Mouse (Mus musculus) intestine, embryonic 14.5 days (tissue): ENCODE measurements around the gene Scnn1a. TPM values are rescaled to one million over a fixed set of nuclear protein-coding genes. Genes with fewer than 3 reads are reported as not detected.
"Not testable (repeated sequence)": the region's sequence is repeated elsewhere in the genome, so short reads cannot be mapped to it uniquely, and the experiment has no call there.

Experiments
- ATAC-seq: fragments of 200-750 bp; cut with Nextera tagmentation; replicated peaks from 2 replicates; pipeline ENCODE4 v1.8.0; 2017; ENCODE audit warnings: low read depth, moderate number of reproducible peaks, moderate TSS enrichment, moderate library complexity; ENCODE audit not compliant: low FRiP score, low TSS enrichment
- DNase-seq: peaks from one replicate; pipeline ENCODE4 v3.0.0-alpha.2; 2018; ENCODE audit warnings: low spot score
- H3K27ac ChIP-seq: fragments of 300-500 bp; sonication (generic); 2 replicates; pipeline ENCODE4 v1.5.1; 2014; ENCODE audit warnings: low read depth, mild to moderate bottlenecking, control low read depth
- H3K27me3 ChIP-seq: fragments of 300-500 bp; sonication (generic); replicated peaks from 2 replicates; pipeline ENCODE4 v1.6.1; 2014; ENCODE audit warnings: low read length, control low read depth; ENCODE audit not compliant: control insufficient read depth, insufficient read depth
- H3K36me3 ChIP-seq: fragments of 300-500 bp; sonication (generic); 2 replicates; pipeline ENCODE4 v1.6.1; 2014; ENCODE audit warnings: low read length, control low read depth; ENCODE audit not compliant: control insufficient read depth, insufficient read depth
- H3K4me1 ChIP-seq: fragments of 300-500 bp; sonication (generic); replicated peaks from 2 replicates; pipeline ENCODE4 v1.6.1; 2014; ENCODE audit warnings: low read length, control low read depth, mixed read lengths; ENCODE audit not compliant: control insufficient read depth, insufficient read depth
- H3K4me2 ChIP-seq: fragments of 300-500 bp; sonication (generic); 2 replicates; pipeline ENCODE4 v1.6.1; 2014; ENCODE audit warnings: low read length
- H3K4me3 ChIP-seq: fragments of 300-500 bp; sonication (generic); 2 replicates; pipeline ENCODE4 v1.5.1; 2014; ENCODE audit warnings: low read depth, low read length, control low read depth, mixed read lengths
- H3K9ac ChIP-seq: fragments of 300-500 bp; sonication (generic); 2 replicates; pipeline ENCODE4 v1.6.1; 2014; ENCODE audit warnings: mild to moderate bottlenecking, low read length
- H3K9me3 ChIP-seq: fragments of 300-500 bp; sonication (generic); 2 replicates; pipeline ENCODE4 v1.6.1; 2016; ENCODE audit warnings: low read length, control low read depth; ENCODE audit not compliant: control insufficient read depth
- WGBS: fragments of 180-500 bp; shearing (Covaris S2); extraction: QIAGEN DNeasy Blood & Tissue Kit; methylation state at CpG from one replicate; pipeline ENCODE4 v1.1.7; 2014; 5-methylcytosine and 5-hydroxymethylcytosine counted together
- polyA plus RNA-seq: library from polyadenylated mRNA; unstranded; fragments of >200 nt; fragmentation: Nextera tagmentation; extraction: Ambion mirVana; gene quantifications from 2 replicates; pipeline ENCODE4 v1.2.1, GENCODE M21; 2014

Scnn1a gene
- polyA plus RNA-seq, 1 experiment from 2014 or later: 2.0 TPM

- no peaks in the 10 kb centered on the region for H3K9me3 ChIP-seq
- no peaks in the 10 kb centered on the region for H3K4me1 ChIP-seq
- ATAC-seq (no peak), DNase-seq (no peak)
- no peak overlapping the region for H3K4me3 ChIP-seq
- H3K27ac ChIP-seq: 0 out of 2 replicates have a peak overlapping the region, but pooled peaks have one; percentile 14
- H3K4me2 ChIP-seq: no peak overlapping the region
- no peak overlapping the region for H3K9ac ChIP-seq
- no peaks in the 10 kb centered on the region for H3K27me3 ChIP-seq
- WGBS: 78% methylated on average over 24 of the region's 24 CpGs
- H3K36me3 ChIP-seq: peaks cover 10% of the 10 kb centered on the region
Measured at GRCm38 (mm10) chr6:125302231-125302982, 18.1 kb upstream of the Scnn1a start.

- Histone ChIP-seq H3K9ac (no peak overlapping the region), H3K4me1 (no peaks in the 10 kb centered on the region), H3K27me3 (no peaks in the 10 kb centered on the region), H3K4me2 (no peak overlapping the region), H3K9me3 (no peaks in the 10 kb centered on the region), H3K27ac (no peak overlapping the region), H3K36me3 (peaks cover 15% of the 10 kb centered on the region), H3K4me3 (no peak overlapping the region)
- no peak for DNase-seq
- ATAC-seq: no peak
- WGBS: 76% methylated on average over 4 of the region's 4 CpGs
Measured at GRCm38 (mm10) chr6:125303242-125303641, 17.2 kb upstream of the Scnn1a start.

- WGBS: 86% methylated on average over 7 of the region's 7 CpGs
- not testable (repeated sequence) for ATAC-seq, DNase-seq
Measured at GRCm38 (mm10) chr6:125304408-125304807, 16.1 kb upstream of the Scnn1a start.

GRCm38 (mm10) chr6:125305465-125305864 lies 15.0 kb upstream of the Scnn1a start:
- H3K4me2 ChIP-seq: no peak overlapping the region
- 59% methylated on average over 6 of the region's 6 CpGs for WGBS
- H3K9me3 ChIP-seq: no peaks in the 10 kb centered on the region
- no peak overlapping the region; the same call in 1 of the 2 replicates for H3K27ac ChIP-seq
- H3K27me3 ChIP-seq: no peaks in the 10 kb centered on the region
- no peak overlapping the region for H3K9ac ChIP-seq
- H3K36me3 ChIP-seq: peaks cover 32% of the 10 kb centered on the region
- no peak for DNase-seq
- H3K4me1 ChIP-seq: peaks cover 5% of the 10 kb centered on the region
- no peak overlapping the region for H3K4me3 ChIP-seq
- ATAC-seq: no peak

More at GRCm38 (mm10) chr6:125304408-125304807, 16.1 kb upstream of the Scnn1a start:
- H3K9me3 ChIP-seq, H3K27me3 ChIP-seq, H3K4me2 ChIP-seq, H3K4me1 ChIP-seq, H3K4me3 ChIP-seq, H3K9ac ChIP-seq, H3K27ac ChIP-seq: not testable (repeated sequence)
- H3K36me3 ChIP-seq: peaks cover 26% of the 10 kb centered on the region

- Histone ChIP-seq H3K4me2 (no peak overlapping the region), H3K36me3 (peaks cover 44% of the 10 kb centered on the region), H3K9ac (no peak overlapping the region), H3K9me3 (no peaks in the 10 kb centered on the region), H3K4me1 (peaks cover 14% of the 10 kb centered on the region), H3K27ac (no peak overlapping the region), H3K4me3 (no peak overlapping the region), H3K27me3 (no peaks in the 10 kb centered on the region)
- DNase-seq (no peak), ATAC-seq (no peak)
- WGBS: 89% methylated on average over 5 of the region's 5 CpGs
Measured at GRCm38 (mm10) chr6:125307091-125307490, 13.4 kb upstream of the Scnn1a start.

GRCm38 (mm10) chr6:125308921-125309320 lies 11.5 kb upstream of the Scnn1a start:
- ATAC-seq (no peak), DNase-seq (no peak)
- no peaks in the 10 kb centered on the region for H3K27me3 ChIP-seq
- WGBS: 20% methylated on average over 13 of the region's 13 CpGs
- no peak overlapping the region for H3K27ac ChIP-seq
- H3K4me2 ChIP-seq: no peak overlapping the region
- H3K9ac ChIP-seq: no peak overlapping the region
- peaks cover 44% of the 10 kb centered on the region for H3K36me3 ChIP-seq
- no peaks in the 10 kb centered on the region for H3K9me3 ChIP-seq
- H3K4me1 ChIP-seq: peaks cover 23% of the 10 kb centered on the region
- H3K4me3 ChIP-seq: no peak overlapping the region

GRCm38 (mm10) chr6:125309406-125309805 lies 11.1 kb upstream of the Scnn1a start:
- no peaks in the 10 kb centered on the region for H3K27me3 ChIP-seq
- ATAC-seq: no peak

GRCm38 (mm10) chr6:125312171-125312570 lies 8.3 kb upstream of the Scnn1a start:
- 85% methylated on average over 9 of the region's 9 CpGs for WGBS
- no peaks in the 10 kb centered on the region for H3K27me3 ChIP-seq
- H3K4me1 ChIP-seq: peaks cover 30% of the 10 kb centered on the region
- H3K4me2 ChIP-seq: peak overlapping the region; percentile 86
- H3K4me3 ChIP-seq: peak overlapping the region; percentile 63; the same call in 1 of the 2 replicates
- DNase-seq (no peak), ATAC-seq (no peak)
- H3K9ac ChIP-seq: peak overlapping the region; percentile 93
- peaks cover 36% of the 10 kb centered on the region for H3K36me3 ChIP-seq
- H3K27ac ChIP-seq: no peak overlapping the region
- H3K9me3 ChIP-seq: no peaks in the 10 kb centered on the region

More at GRCm38 (mm10) chr6:125309406-125309805, 11.1 kb upstream of the Scnn1a start:
- peaks cover 44% of the 10 kb centered on the region for H3K36me3 ChIP-seq
- 38% methylated on average over 5 of the region's 5 CpGs for WGBS
- no peaks in the 10 kb centered on the region for H3K9me3 ChIP-seq
- peaks cover 28% of the 10 kb centered on the region for H3K4me1 ChIP-seq
- H3K4me3 ChIP-seq: no peak overlapping the region
- H3K9ac ChIP-seq: no peak overlapping the region
- H3K27ac ChIP-seq: no peak overlapping the region
- no peak overlapping the region for H3K4me2 ChIP-seq
- DNase-seq: no peak
